Mouse (Mus musculus) megakaryocyte, embryonic 14.5 days (primary cell): ENCODE measurements around the gene Clec16a. TPM values are rescaled to one million over a fixed set of nuclear protein-coding genes. Genes with fewer than 3 reads are reported as not detected.

Experiments used
- H3K27me3 ChIP-seq: replicated peaks from 2 replicates; pipeline ENCODE3; 2012; ENCODE audit warnings: inconsistent platforms
- H3K36me3 ChIP-seq: replicated peaks from 2 replicates; pipeline ENCODE3; 2012; ENCODE audit warnings: low read length, inconsistent platforms, mixed read lengths
- H3K4me1 ChIP-seq: 2 replicates; pipeline ENCODE4 v1.6.1; 2012; ENCODE audit warnings: inconsistent platforms
- H3K4me3 ChIP-seq: replicated peaks from 2 replicates; pipeline ENCODE3; 2012; ENCODE audit warnings: moderate library complexity, mild to moderate bottlenecking, inconsistent platforms
- H3K9me3 ChIP-seq: 2 replicates; pipeline ENCODE4 v1.6.1; 2012; ENCODE audit warnings: inconsistent platforms
- FLI1 ChIP-seq: IDR thresholded peaks from 2 replicates; pipeline ENCODE4 v1.6.1; 2012; ENCODE audit warnings: low read length, inconsistent platforms, mixed read lengths
- GATA1 ChIP-seq: IDR thresholded peaks from 3 replicates; pipeline ENCODE4 v1.6.1; 2012; ENCODE audit warnings: mixed read lengths, low read length, inconsistent platforms, borderline replicate concordance
- polyA plus RNA-seq: library from polyadenylated mRNA; stranded (reverse); fragments of >175 nt; gene quantifications from 2 replicates; pipeline ENCODE4 v1.2.3, GENCODE M21; 2012; ENCODE audit warnings: low replicate concordance; ENCODE audit not compliant: insufficient read depth

Gene Clec16a
- polyA plus RNA-seq, 1 experiment: 10.4 TPM

- H3K4me1 ChIP-seq: peaks cover 43% of the 10 kb centered on the region
- peaks cover 61% of the 10 kb centered on the region for H3K36me3 ChIP-seq
Observed at GRCm38 (mm10) chr16:10723816-10724647, 178.9 kb downstream of the Clec16a start.

GRCm38 (mm10) chr16:10725156-10725555 is 180.0 kb downstream of the Clec16a start:
- Histone ChIP-seq H3K9me3 (no peaks in the 10 kb centered on the region), H3K4me3 (no peak overlapping the region)
- no peak for TF ChIP-seq FLI1
- no peak for TF ChIP-seq GATA1

More at GRCm38 (mm10) chr16:10723816-10724647, 178.9 kb downstream of the Clec16a start:
- H3K27me3 ChIP-seq: peaks cover 6% of the 10 kb centered on the region
- H3K4me3 ChIP-seq: no peak overlapping the region
- no peaks in the 10 kb centered on the region for H3K9me3 ChIP-seq
- no peak for TF ChIP-seq GATA1
- no peak for TF ChIP-seq FLI1

GRCm38 (mm10) chr16:10727630-10728029 is 182.5 kb downstream of the Clec16a start:
- H3K4me3 ChIP-seq: no peak overlapping the region
- no peak for TF ChIP-seq GATA1
- no peak for TF ChIP-seq FLI1
- H3K27me3 ChIP-seq: peaks cover 2% of the 10 kb centered on the region
- no peaks in the 10 kb centered on the region for H3K9me3 ChIP-seq
- peaks cover 55% of the 10 kb centered on the region for H3K36me3 ChIP-seq
- peaks cover 58% of the 10 kb centered on the region for H3K4me1 ChIP-seq

More at GRCm38 (mm10) chr16:10725156-10725555, 180.0 kb downstream of the Clec16a start:
- Histone ChIP-seq H3K36me3 (peaks cover 55% of the 10 kb centered on the region), H3K4me1 (peaks cover 39% of the 10 kb centered on the region), H3K27me3 (peaks cover 6% of the 10 kb centered on the region)

GRCm38 (mm10) chr16:10728886-10729285 is 183.7 kb downstream of the Clec16a start:
- Histone ChIP-seq H3K27me3 (peaks cover 2% of the 10 kb centered on the region), H3K9me3 (no peaks in the 10 kb centered on the region), H3K4me3 (no peak overlapping the region), H3K36me3 (peaks cover 63% of the 10 kb centered on the region), H3K4me1 (peaks cover 68% of the 10 kb centered on the region)
- TF ChIP-seq GATA1 (no peak), FLI1 (no peak)

- peaks cover 71% of the 10 kb centered on the region for H3K4me1 ChIP-seq
- H3K4me3 ChIP-seq: no peak overlapping the region
- H3K36me3 ChIP-seq: peaks cover 72% of the 10 kb centered on the region
- H3K9me3 ChIP-seq: no peaks in the 10 kb centered on the region
- H3K27me3 ChIP-seq: no peaks in the 10 kb centered on the region
- TF ChIP-seq GATA1 (no peak), FLI1 (no peak)
Observed at GRCm38 (mm10) chr16:10730941-10731340, 185.8 kb downstream of the Clec16a start.

- TF ChIP-seq GATA1: no peak
- no peak for TF ChIP-seq FLI1
- H3K36me3 ChIP-seq: peaks cover 79% of the 10 kb centered on the region
- H3K9me3 ChIP-seq: no peaks in the 10 kb centered on the region
- peak overlapping the region; percentile 57 for H3K4me3 ChIP-seq
- no peaks in the 10 kb centered on the region for H3K27me3 ChIP-seq
- peaks cover 80% of the 10 kb centered on the region for H3K4me1 ChIP-seq
Observed at GRCm38 (mm10) chr16:10731785-10732184, 186.6 kb downstream of the Clec16a start.

- Histone ChIP-seq H3K4me3 (peak overlapping the region; percentile 89), H3K27me3 (no peaks in the 10 kb centered on the region), H3K9me3 (no peaks in the 10 kb centered on the region), H3K4me1 (peaks cover 82% of the 10 kb centered on the region), H3K36me3 (peaks cover 76% of the 10 kb centered on the region)
- no peak for TF ChIP-seq GATA1
- no peak for TF ChIP-seq FLI1
Observed at GRCm38 (mm10) chr16:10732421-10732820, 187.3 kb downstream of the Clec16a start.

GRCm38 (mm10) chr16:10735781-10736180 is 190.6 kb downstream of the Clec16a start:
- H3K27me3 ChIP-seq: no peaks in the 10 kb centered on the region
- peaks cover 100% of the 10 kb centered on the region for H3K4me1 ChIP-seq
- peaks cover 77% of the 10 kb centered on the region for H3K36me3 ChIP-seq
- no peaks in the 10 kb centered on the region for H3K9me3 ChIP-seq
- H3K4me3 ChIP-seq: no peak overlapping the region
- no peak for TF ChIP-seq GATA1
- no peak for TF ChIP-seq FLI1

GRCm38 (mm10) chr16:10736364-10736763 is 191.2 kb downstream of the Clec16a start:
- Histone ChIP-seq H3K27me3 (no peaks in the 10 kb centered on the region), H3K4me3 (peak overlapping the region; percentile 73), H3K4me1 (peaks cover 100% of the 10 kb centered on the region), H3K36me3 (peaks cover 75% of the 10 kb centered on the region), H3K9me3 (no peaks in the 10 kb centered on the region)
- TF ChIP-seq FLI1: no peak
- TF ChIP-seq GATA1: no peak

- H3K9me3 ChIP-seq: no peaks in the 10 kb centered on the region
- H3K4me1 ChIP-seq: peaks cover 96% of the 10 kb centered on the region
- TF ChIP-seq GATA1 (peak; percentile 94), FLI1 (peak; percentile 89)
- peak overlapping the region; percentile 52 for H3K4me3 ChIP-seq
- no peaks in the 10 kb centered on the region for H3K27me3 ChIP-seq
- H3K36me3 ChIP-seq: peaks cover 78% of the 10 kb centered on the region
Observed at GRCm38 (mm10) chr16:10737571-10737970, 192.4 kb downstream of the Clec16a start.

- Histone ChIP-seq H3K27me3 (peaks cover under 1% of the 10 kb centered on the region), H3K9me3 (no peaks in the 10 kb centered on the region), H3K4me3 (peak overlapping the region; percentile 16), H3K36me3 (peaks cover 77% of the 10 kb centered on the region), H3K4me1 (peaks cover 96% of the 10 kb centered on the region)
- TF ChIP-seq GATA1: no peak
- TF ChIP-seq FLI1: no peak
Observed at GRCm38 (mm10) chr16:10738866-10739265, 193.7 kb downstream of the Clec16a start.
